Mouse (Mus musculus): ENCODE data around the gene Rcor1.

The Rcor1 gene

GRCm38 (mm10) chr12:111021138-111021537 is 18.0 kb upstream of the Rcor1 start:
- DNase-seq (ENCODE audit: low spot score in 2 of 2) = no peak

GRCm38 (mm10) chr12:111021577-111021976 is 17.6 kb upstream of the Rcor1 start:
- DNase-seq (ENCODE audit: low spot score in 2 of 2) = no peak

- no peak for DNase-seq (ENCODE audit: low spot score in 2 of 2)
These were observed 10.7 kb upstream of the Rcor1 start for GRCm38 (mm10) chr12:111028176-111029167.

GRCm38 (mm10) chr12:111029291-111029890 is 9.8 kb upstream of the Rcor1 start:
- no peak for DNase-seq (ENCODE audit: low spot score in 2 of 2)

- no peak for DNase-seq (ENCODE audit: low spot score in 2 of 2)
These were observed 6.3 kb upstream of the Rcor1 start for GRCm38 (mm10) chr12:111032839-111033238.

- no peak for DNase-seq (ENCODE audit: low spot score in 2 of 2)
These were observed 3.8 kb upstream of the Rcor1 start for GRCm38 (mm10) chr12:111035182-111035824.

- no peak for DNase-seq (ENCODE audit: low spot score in 2 of 2)
These were observed 2.9 kb upstream of the Rcor1 start for GRCm38 (mm10) chr12:111036198-111036775.

GRCm38 (mm10) chr12:111037241-111038180 is 1.6 kb upstream of the Rcor1 start:
- peak; percentile 35 to 57 for DNase-seq (ENCODE audit: low spot score in 2 of 2)

GRCm38 (mm10) chr12:111038231-111038975 is 748 bp upstream of the Rcor1 start:
- peak; percentile 68 to 76 for DNase-seq (ENCODE audit: low spot score in 2 of 2)

- peak; percentile 40 to 54 for DNase-seq (ENCODE audit: low spot score in 2 of 2)
These were observed 800 bp downstream of the Rcor1 start for GRCm38 (mm10) chr12:111039771-111040530.

- DNase-seq (ENCODE audit: low spot score in 2 of 2) = no peak
These were observed 1.3 kb downstream of the Rcor1 start for GRCm38 (mm10) chr12:111040531-111040860.

GRCm38 (mm10) chr12:111041196-111041595 is 2.0 kb downstream of the Rcor1 start:
- DNase-seq (ENCODE audit: low spot score in 2 of 2) = no peak

GRCm38 (mm10) chr12:111042365-111042764 is 3.2 kb downstream of the Rcor1 start:
- no peak for DNase-seq (ENCODE audit: low spot score in 2 of 2)

GRCm38 (mm10) chr12:111044880-111045279 is 5.7 kb downstream of the Rcor1 start:
- DNase-seq (ENCODE audit: low spot score in 2 of 2) = no peak

GRCm38 (mm10) chr12:111046866-111047265 is 7.7 kb downstream of the Rcor1 start:
- no peak for DNase-seq (ENCODE audit: low spot score in 2 of 2)

- no peak for DNase-seq (ENCODE audit: low spot score in 2 of 2)
These were observed 9.1 kb downstream of the Rcor1 start for GRCm38 (mm10) chr12:111048201-111048600.

GRCm38 (mm10) chr12:111050256-111050655 is 11.1 kb downstream of the Rcor1 start:
- no peak for DNase-seq (ENCODE audit: low spot score in 2 of 2)

GRCm38 (mm10) chr12:111063361-111063760 is 24.2 kb downstream of the Rcor1 start:
- no peak for DNase-seq (ENCODE audit: low spot score in 2 of 2)

GRCm38 (mm10) chr12:111064220-111064619 is 25.1 kb downstream of the Rcor1 start:
- DNase-seq (ENCODE audit: low spot score in 2 of 2) = no peak

GRCm38 (mm10) chr12:111065330-111065729 is 26.2 kb downstream of the Rcor1 start:
- DNase-seq (ENCODE audit: low spot score in 2 of 2) = no peak
